Mouse (Mus musculus) cerebellum, adult 11-12 months (tissue): ENCODE data around the gene Usp39.

Experiments
- DNase-seq: peaks from one replicate; pipeline ENCODE4 v3.0.0; 2022

Gene Usp39

GRCm38 (mm10) chr6:72371147-72371546 lies 26.2 kb upstream of the Usp39 start:
- DNase-seq: no peak

GRCm38 (mm10) chr6:72370091-72370490 lies 25.1 kb upstream of the Usp39 start:
- DNase-seq: no peak

- no peak for DNase-seq
Observed at GRCm38 (mm10) chr6:72369557-72369956, 24.6 kb upstream of the Usp39 start.

GRCm38 (mm10) chr6:72367460-72367974 lies 22.5 kb upstream of the Usp39 start:
- no peak for DNase-seq

- no peak for DNase-seq
Observed at GRCm38 (mm10) chr6:72366844-72367443, 22.0 kb upstream of the Usp39 start, which contains the start of gene Rnf181. TSS of gene Rnf181 (minus strand) at chr6:72366956.

- DNase-seq: no peak
Observed at GRCm38 (mm10) chr6:72366304-72366703, 21.3 kb upstream of the Usp39 start.

GRCm38 (mm10) chr6:72364985-72365384 lies 20.0 kb upstream of the Usp39 start:
- no peak for DNase-seq

GRCm38 (mm10) chr6:72364009-72364408 lies 19.0 kb upstream of the Usp39 start:
- DNase-seq: no peak

GRCm38 (mm10) chr6:72362132-72363028 lies 17.4 kb upstream of the Usp39 start:
- DNase-seq: peak; percentile 97

GRCm38 (mm10) chr6:72361121-72361551 lies 16.2 kb upstream of the Usp39 start:
- DNase-seq: peak; percentile 28

GRCm38 (mm10) chr6:72360599-72360935 lies 15.6 kb upstream of the Usp39 start:
- DNase-seq: peak; percentile 41

GRCm38 (mm10) chr6:72359891-72360598 lies 15.1 kb upstream of the Usp39 start:
- DNase-seq: no peak

GRCm38 (mm10) chr6:72359343-72359742 lies 14.4 kb upstream of the Usp39 start:
- DNase-seq: no peak

- peak; percentile 21 for DNase-seq
Observed at GRCm38 (mm10) chr6:72358086-72358764, 13.2 kb upstream of the Usp39 start.

- peak; percentile 36 for DNase-seq
Observed at GRCm38 (mm10) chr6:72357164-72358079, 12.4 kb upstream of the Usp39 start.

GRCm38 (mm10) chr6:72356001-72356532 lies 11.1 kb upstream of the Usp39 start:
- DNase-seq: peak; percentile 52

- peak; percentile 74 for DNase-seq
Observed at GRCm38 (mm10) chr6:72355066-72355911, 10.3 kb upstream of the Usp39 start, which contains the start of gene Tmem150a. TSS of gene Tmem150a (plus strand) at chr6:72355447.

GRCm38 (mm10) chr6:72354025-72354424 lies 9.0 kb upstream of the Usp39 start:
- DNase-seq: no peak

GRCm38 (mm10) chr6:72352636-72353405 lies 7.8 kb upstream of the Usp39 start:
- DNase-seq: no peak
